Mouse (Mus musculus): ENCODE results near the gene Naa25. TPM values are rescaled to one million over a fixed set of nuclear protein-coding genes. Genes with fewer than 3 reads are reported as not detected.

Gene Naa25
- polyA plus RNA-seq, 1 experiment from 2014 or later = 41.8 TPM

DNA sequence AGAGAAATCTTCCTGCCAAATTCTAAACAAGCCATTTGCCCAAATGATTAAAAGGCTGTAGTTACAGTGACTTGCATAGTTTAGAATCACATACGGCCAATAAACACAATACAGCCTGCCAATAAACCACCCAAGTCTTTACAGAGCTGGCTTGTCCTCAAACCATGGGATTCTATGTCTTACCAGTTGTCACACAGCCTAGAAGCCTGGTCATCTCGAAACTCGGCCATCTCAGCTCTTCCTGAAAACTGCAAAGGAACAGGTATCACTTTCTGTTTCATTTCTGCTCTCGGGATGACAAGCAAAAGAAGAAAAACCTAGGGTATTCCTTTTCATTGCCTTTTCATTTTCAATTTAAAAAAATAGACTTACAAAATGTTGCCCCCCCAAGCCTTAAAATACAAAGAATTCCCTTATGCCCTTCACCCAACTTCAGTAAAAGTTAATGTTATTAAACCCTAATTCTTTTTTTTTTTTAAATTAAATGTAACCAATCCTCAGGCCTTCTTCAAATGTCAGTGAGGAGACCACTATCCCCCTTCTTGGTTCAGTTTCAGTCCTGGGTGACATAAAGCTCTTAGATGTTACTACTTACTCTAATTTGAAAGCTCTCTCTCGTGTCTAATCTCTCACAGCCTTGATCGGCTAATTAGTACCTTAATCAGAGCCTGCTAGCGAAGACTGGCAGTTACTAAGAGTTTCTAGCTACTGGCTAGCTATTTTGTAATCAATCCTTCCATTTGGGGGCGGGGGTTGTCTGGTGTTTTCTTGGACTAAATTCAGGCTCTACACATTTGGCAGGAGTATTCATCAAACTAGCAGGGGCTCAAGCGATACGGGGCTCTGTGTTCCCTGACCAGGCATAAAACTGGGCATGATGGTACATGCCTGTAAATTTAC is 13.6 kb upstream of the Naa25 start:
- Histone ChIP-seq H3K27ac (no peak overlapping the region), H3K36me3 (peaks cover 25% of the 10 kb centered on the region), H3K9ac (peak overlapping the region; percentile 33; the same call in 1 of the 2 replicates), H3K9me3 (peaks cover 6% of the 10 kb centered on the region), H3K27me3 (no peaks in the 10 kb centered on the region), H3K4me3 (peak overlapping the region; percentile 81), H3K4me1 (peaks cover 7% of the 10 kb centered on the region; the same call in 1 of the 2 replicates), H3K4me2 (replicated peaks) (peak overlapping the region; percentile 73)
- 54% methylated on average over 10 of the region's 10 CpGs for WGBS
- ATAC-seq (ENCODE audit: insufficient number of reproducible peaks, insufficient read depth, low FRiP score, low TSS enrichment) = no peak

DNA sequence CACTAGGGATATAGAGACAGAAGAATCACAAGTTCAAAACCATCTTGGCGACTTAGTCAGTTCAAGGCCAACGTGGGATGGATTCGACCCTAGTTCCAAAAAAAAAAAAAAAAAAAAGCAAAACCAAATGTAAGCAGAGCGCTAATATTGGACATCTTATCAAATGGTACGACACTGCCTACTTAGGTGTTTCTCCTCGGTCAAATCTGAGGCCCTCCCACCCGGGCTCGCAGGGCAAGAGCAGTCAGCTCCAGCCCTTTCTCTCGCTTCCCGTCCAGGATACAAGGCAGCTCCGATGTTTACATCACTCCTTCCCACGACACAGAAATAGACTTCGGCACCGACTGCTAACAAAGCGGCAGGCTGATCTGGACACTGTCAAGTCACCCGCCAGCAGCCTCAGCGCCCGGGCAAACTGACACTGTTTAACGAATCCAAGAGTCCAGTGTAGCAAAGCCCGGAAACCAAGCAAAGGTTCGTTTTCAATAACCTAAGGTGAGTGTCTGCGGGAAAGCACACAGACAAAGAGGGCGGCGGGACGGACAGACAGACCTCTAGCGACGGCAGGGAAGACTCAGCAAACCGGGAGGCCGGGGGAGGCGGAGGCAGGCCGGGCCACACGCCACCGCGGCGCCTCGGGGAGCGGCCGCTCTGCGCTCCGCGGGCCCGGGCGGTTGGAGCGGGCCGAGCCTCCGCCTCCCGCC is 12.8 kb upstream of the Naa25 start:
- peak; percentile 67 for ATAC-seq (ENCODE audit: insufficient number of reproducible peaks, insufficient read depth, low FRiP score, low TSS enrichment)
- peak overlapping the region; percentile 73 for H3K4me2 ChIP-seq (replicated peaks)
- H3K9ac ChIP-seq = peak overlapping the region; percentile 89
- peak overlapping the region; percentile 81 for H3K4me3 ChIP-seq
- peak overlapping the region; percentile 67 for H3K27ac ChIP-seq
- no peaks in the 10 kb centered on the region for H3K27me3 ChIP-seq
- H3K36me3 ChIP-seq = peaks cover 17% of the 10 kb centered on the region
- peaks cover 6% of the 10 kb centered on the region for H3K9me3 ChIP-seq
- 4% methylated on average over 45 of the region's 47 CpGs for WGBS
- H3K4me1 ChIP-seq = peaks cover 7% of the 10 kb centered on the region; the same call in 1 of the 2 replicates

DNA sequence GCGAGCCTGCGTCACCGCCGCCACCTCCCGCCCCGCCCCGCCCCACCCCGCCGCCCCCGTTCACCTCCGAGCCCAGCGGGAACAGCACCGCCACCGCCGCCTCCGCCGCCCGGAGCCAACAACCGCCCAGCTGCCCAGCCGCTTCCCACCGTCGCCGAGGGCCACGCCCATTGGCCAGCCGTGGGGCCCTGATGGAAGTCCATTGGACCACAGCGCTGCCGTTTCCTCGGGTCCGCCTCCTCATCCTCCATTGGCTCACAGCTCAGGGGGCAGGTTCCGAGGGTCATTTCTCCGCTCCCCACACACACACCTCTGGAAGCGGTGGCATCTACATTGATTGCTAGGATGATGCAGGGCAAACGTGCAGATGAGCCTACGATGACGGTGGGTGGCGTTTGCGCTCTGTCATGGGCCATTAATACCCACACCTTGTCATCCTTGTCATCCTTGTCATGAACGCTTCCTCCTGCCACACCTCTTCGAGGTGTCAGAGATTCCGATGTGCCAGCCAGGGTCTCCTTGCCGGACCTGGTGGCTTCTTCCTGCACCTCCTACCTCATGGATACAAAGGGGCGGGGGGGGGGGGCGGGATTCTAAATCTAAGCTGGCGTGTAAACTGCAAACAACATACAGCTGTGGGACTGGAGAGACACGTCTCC is 12.1 kb upstream of the Naa25 start, which contains the start of gene Trafd1:
Gene Trafd1 (minus strand): TSS at position 172 of the 659 bp plus-strand sequence.
- no peaks in the 10 kb centered on the region for H3K27me3 ChIP-seq
- peak within 1 kb of the TSS; percentile 89 for H3K9ac ChIP-seq
- H3K9me3 ChIP-seq = peaks cover 5% of the 10 kb centered on the region
- under 1% methylated on average over 42 of the region's 45 CpGs for WGBS
- H3K4me3 ChIP-seq = peak within 1 kb of the TSS; percentile 81
- ATAC-seq (ENCODE audit: insufficient number of reproducible peaks, insufficient read depth, low FRiP score, low TSS enrichment) = peak; percentile 96
- H3K4me2 ChIP-seq (replicated peaks) = peak within 1 kb of the TSS; percentile 73
- H3K4me1 ChIP-seq = peaks cover 7% of the 10 kb centered on the region; the same call in 1 of the 2 replicates
- H3K36me3 ChIP-seq = peaks cover 13% of the 10 kb centered on the region
- peak within 1 kb of the TSS; percentile 67 for H3K27ac ChIP-seq

- Histone ChIP-seq H3K4me3 (peak overlapping the region; percentile 81), H3K27ac (no peak overlapping the region), H3K27me3 (no peaks in the 10 kb centered on the region), H3K36me3 (peaks cover 6% of the 10 kb centered on the region), H3K9me3 (no peaks in the 10 kb centered on the region), H3K4me2 (replicated peaks) (peak overlapping the region; percentile 73), H3K4me1 (peaks cover 7% of the 10 kb centered on the region; the same call in 1 of the 2 replicates), H3K9ac (peak overlapping the region; percentile 89; the same call in 1 of the 2 replicates)
- 32% methylated on average over 22 of the region's 22 CpGs for WGBS
- ATAC-seq (ENCODE audit: insufficient number of reproducible peaks, insufficient read depth, low FRiP score, low TSS enrichment) = no peak
Observed at GRCm38 (mm10) chr5:121386120-121386909, 11.4 kb upstream of the Naa25 start.

- Histone ChIP-seq H3K4me1 (peaks cover 7% of the 10 kb centered on the region; the same call in 1 of the 2 replicates), H3K27me3 (no peaks in the 10 kb centered on the region), H3K4me2 (replicated peaks) (no peak overlapping the region), H3K9ac (no peak overlapping the region), H3K4me3 (no peak overlapping the region), H3K27ac (no peak overlapping the region), H3K36me3 (no peaks in the 10 kb centered on the region), H3K9me3 (no peaks in the 10 kb centered on the region)
- 29% methylated on average over 4 of the region's 4 CpGs for WGBS
- no peak for ATAC-seq (ENCODE audit: insufficient number of reproducible peaks, insufficient read depth, low FRiP score, low TSS enrichment)
Observed at GRCm38 (mm10) chr5:121387126-121387525, 10.6 kb upstream of the Naa25 start.

- Histone ChIP-seq H3K4me1 (peaks cover 7% of the 10 kb centered on the region; the same call in 1 of the 2 replicates), H3K27me3 (no peaks in the 10 kb centered on the region), H3K4me2 (replicated peaks) (no peak overlapping the region), H3K9me3 (no peaks in the 10 kb centered on the region), H3K4me3 (no peak overlapping the region), H3K27ac (no peak overlapping the region), H3K9ac (no peak overlapping the region), H3K36me3 (no peaks in the 10 kb centered on the region)
- 62% methylated on average over 7 of the region's 7 CpGs for WGBS
- no peak for ATAC-seq (ENCODE audit: insufficient number of reproducible peaks, insufficient read depth, low FRiP score, low TSS enrichment)
Observed at GRCm38 (mm10) chr5:121389106-121389505, 8.6 kb upstream of the Naa25 start.

GRCm38 (mm10) chr5:121389691-121390090 is 8.0 kb upstream of the Naa25 start:
- Histone ChIP-seq H3K36me3 (no peaks in the 10 kb centered on the region), H3K4me3 (no peak overlapping the region), H3K4me1 (peaks cover 3% of the 10 kb centered on the region; the same call in 1 of the 2 replicates), H3K9ac (no peak overlapping the region), H3K27me3 (no peaks in the 10 kb centered on the region), H3K9me3 (no peaks in the 10 kb centered on the region), H3K4me2 (replicated peaks) (no peak overlapping the region), H3K27ac (no peak overlapping the region)
- ATAC-seq (ENCODE audit: insufficient number of reproducible peaks, insufficient read depth, low FRiP score, low TSS enrichment) = no peak

DNA sequence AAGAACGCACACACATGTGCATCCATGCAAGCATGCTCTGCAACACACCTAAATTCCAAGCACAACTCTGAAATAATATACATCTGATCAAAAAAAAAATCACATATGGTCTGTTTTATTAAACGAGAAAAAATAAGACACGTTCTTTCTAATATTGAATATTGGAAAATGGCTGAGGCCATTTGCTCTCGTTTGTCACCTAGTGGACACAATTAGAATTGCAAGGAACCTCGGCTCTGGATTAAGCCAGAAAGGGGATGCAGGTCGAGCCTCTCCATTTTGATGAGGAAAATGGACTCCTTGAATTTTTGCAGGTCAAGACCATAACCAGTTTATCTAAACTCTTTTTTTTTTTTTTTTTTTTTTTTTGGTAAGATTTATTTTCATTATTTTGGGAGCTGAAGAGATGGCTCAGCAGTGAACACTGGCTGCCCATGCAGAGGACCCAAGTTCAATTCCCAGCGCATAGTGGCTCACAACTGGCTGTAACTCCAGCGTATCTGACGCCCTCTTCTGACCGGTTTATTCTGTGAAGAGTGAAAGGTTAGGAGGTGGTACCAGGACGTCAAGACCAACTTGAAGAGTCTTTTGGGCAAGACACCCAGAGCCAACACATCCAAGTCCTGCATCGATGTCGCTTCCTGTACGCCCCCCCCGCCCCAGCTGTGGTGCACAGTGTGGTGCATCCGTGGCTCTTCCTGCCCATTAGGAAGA is 4.9 kb upstream of the Naa25 start:
- WGBS = 54% methylated on average over 16 of the region's 16 CpGs
- Histone ChIP-seq H3K4me3 (no peak overlapping the region), H3K27me3 (no peaks in the 10 kb centered on the region), H3K9me3 (no peaks in the 10 kb centered on the region), H3K9ac (no peak overlapping the region), H3K4me2 (replicated peaks) (no peak overlapping the region), H3K36me3 (no peaks in the 10 kb centered on the region), H3K27ac (no peak overlapping the region), H3K4me1 (no peaks in the 10 kb centered on the region)
- ATAC-seq (ENCODE audit: insufficient number of reproducible peaks, insufficient read depth, low FRiP score, low TSS enrichment) = no peak

- no peak for ATAC-seq (ENCODE audit: insufficient number of reproducible peaks, insufficient read depth, low FRiP score, low TSS enrichment)
- Histone ChIP-seq H3K4me1 (no peaks in the 10 kb centered on the region; the same call in 1 of the 2 replicates), H3K27ac (no peak overlapping the region), H3K27me3 (no peaks in the 10 kb centered on the region), H3K9me3 (no peaks in the 10 kb centered on the region), H3K4me2 (replicated peaks) (no peak overlapping the region), H3K36me3 (no peaks in the 10 kb centered on the region), H3K9ac (no peak overlapping the region), H3K4me3 (no peak overlapping the region)
- 77% methylated on average over 3 of the region's 3 CpGs for WGBS
Observed at GRCm38 (mm10) chr5:121393402-121393801, 4.3 kb upstream of the Naa25 start.

DNA sequence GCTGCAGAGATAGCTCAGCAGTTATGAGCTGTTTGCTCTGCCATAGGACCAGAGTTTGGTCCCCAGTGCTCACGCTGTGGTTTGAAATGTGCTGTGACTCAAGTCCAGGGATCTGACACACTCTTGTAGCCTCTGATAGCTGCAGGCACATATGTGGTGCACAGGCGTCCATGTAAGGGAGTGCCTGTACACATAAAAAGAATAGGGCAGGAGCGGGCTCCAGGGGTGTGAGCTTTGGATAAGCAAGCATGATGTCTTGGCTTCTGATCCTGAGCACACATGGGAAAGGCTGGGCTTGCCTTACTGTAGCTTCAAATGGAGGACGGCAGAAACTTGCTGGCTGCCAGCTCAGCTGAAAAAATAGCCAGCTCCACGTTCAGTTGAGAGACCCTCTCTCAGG is 2.1 kb upstream of the Naa25 start:
- ATAC-seq (ENCODE audit: insufficient number of reproducible peaks, insufficient read depth, low FRiP score, low TSS enrichment) = no peak
- WGBS = 73% methylated on average over 5 of the region's 5 CpGs
- H3K27ac ChIP-seq = no peak overlapping the region

More for the DNA sequence above, 2.1 kb upstream of the Naa25 start:
- Histone ChIP-seq H3K27me3 (no peaks in the 10 kb centered on the region), H3K4me1 (peaks cover 11% of the 10 kb centered on the region), H3K36me3 (no peaks in the 10 kb centered on the region), H3K9ac (no peak overlapping the region), H3K4me2 (replicated peaks) (no peak overlapping the region), H3K9me3 (no peaks in the 10 kb centered on the region), H3K4me3 (no peak overlapping the region)
